Mouse (Mus musculus): ENCODE measurements around the gene Slc12a4. TPM values are rescaled to one million over a fixed set of nuclear protein-coding genes. Genes with fewer than 3 reads are reported as not detected.
A peak's percentile ranks its signal among the peaks of the same experiment; 100 is the strongest.

Slc12a4 gene
- total RNA-seq, 1 experiment = 70.1 TPM

DNA sequence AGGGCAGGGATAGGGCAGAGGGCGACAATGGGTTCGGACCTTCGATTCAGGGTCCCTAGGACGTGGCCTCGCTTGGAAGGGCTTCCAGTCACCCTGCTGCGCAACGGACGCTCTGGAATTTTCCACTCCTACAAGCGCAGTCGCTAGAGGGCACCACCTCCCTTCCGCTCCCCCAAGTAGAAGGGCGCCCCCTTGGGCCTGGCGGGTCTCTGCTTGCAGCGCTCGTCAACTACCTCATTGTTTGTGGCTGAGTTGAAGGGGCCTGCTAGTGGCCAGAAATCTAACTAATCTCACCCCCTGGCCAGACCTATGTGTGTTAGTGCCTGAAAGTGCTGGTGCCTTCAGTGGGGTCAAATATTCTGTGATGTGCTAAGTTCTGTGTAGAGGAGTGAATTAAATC, 13.4 kb upstream of the Slc12a4 start, which contains the start of gene Dpep3:
TSS of gene Dpep3 (minus strand) at position 105 of the 400 bp plus-strand sequence.
- H3K36me3 ChIP-seq (ENCODE audit: control insufficient read depth, insufficient read depth, low read length, poor library complexity, severe bottlenecking) = no peaks in the 10 kb centered on the region
- H3K4me1 ChIP-seq (ENCODE audit: control insufficient read depth in 2 of 2, insufficient read depth in 2 of 2, low read length in 2 of 2, poor library complexity in 1 of 2) = peaks cover 2 to 3% of the 10 kb centered on the region in 2 experiments; a peak in 2 of 4 replicates
- in situ Hi-C loops (cut with MboI; ENCODE audit: low sequenced_read_pairs in 2 of 2, unreplicated experiment in 2 of 2) = no loop called here
- TF ChIP-seq ZC3H11A (IDR thresholded peaks at IDR 0.05; ENCODE audit: borderline replicate concordance, low read depth, low read length) (0 out of 2 replicates have a peak, but pooled peaks have one; percentile 29), HCFC1 (IDR thresholded peaks at IDR 0.05; ENCODE audit: borderline replicate concordance, insufficient read depth, low read length) (peak; percentile 65; the same call in 1 of the 2 replicates), CHD2 (IDR thresholded peaks at IDR 0.05; ENCODE audit: low read depth, low read length) (no peak), MAFK (IDR thresholded peaks at IDR 0.05; ENCODE audit: insufficient read depth, low read depth, low read length) (no peak), ZNF384 (IDR thresholded peaks at IDR 0.05; ENCODE audit: low read depth, low read length) (peak; percentile 61)
- no peak within 1 kb of the TSS for H3K27ac ChIP-seq (ENCODE audit: insufficient read depth, low read depth, low read length, poor library complexity, severe bottlenecking)
- H3K4me3 ChIP-seq (ENCODE audit: insufficient read depth in 1 of 2, low read depth in 1 of 2, low read length in 2 of 2, poor library complexity in 1 of 2, severe bottlenecking in 1 of 2) = peak within 1 kb of the TSS in 1 of 2 experiments; percentile 32; a peak in 1 of 4 replicates
- H3K9ac ChIP-seq (ENCODE audit: insufficient read depth, low read depth, low read length, poor library complexity, severe bottlenecking) = no peak within 1 kb of the TSS
- no peaks in the 10 kb centered on the region for H3K9me3 ChIP-seq (ENCODE audit: control insufficient read depth, insufficient read depth, low read depth, low read length)
- DNase-seq (ENCODE audit: low read depth, low spot score) = no peak

DNA sequence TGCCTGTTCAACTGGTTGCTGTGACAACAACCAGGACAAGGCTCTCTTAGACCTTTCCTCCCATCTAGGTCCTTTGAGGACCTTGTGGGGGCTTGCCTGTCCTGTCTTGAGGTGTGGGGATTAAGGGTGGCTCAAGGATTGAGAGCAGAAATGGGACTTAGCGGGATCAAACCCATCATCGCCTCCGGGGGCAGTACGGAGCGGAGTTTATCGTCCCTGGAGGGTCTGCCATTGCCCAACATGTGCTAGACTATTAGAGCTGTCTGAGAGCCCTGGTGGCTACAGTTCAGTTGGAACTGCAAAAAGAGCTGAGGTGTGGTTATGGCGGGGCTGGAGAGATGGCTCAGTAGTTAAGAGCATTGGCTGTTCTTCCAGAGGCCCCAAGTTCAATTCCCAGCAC, 9.5 kb upstream of the Slc12a4 start:
- TF ChIP-seq ZNF384 (IDR thresholded peaks at IDR 0.05; ENCODE audit: low read depth, low read length) = no peak
- no peak for TF ChIP-seq ZC3H11A (IDR thresholded peaks at IDR 0.05; ENCODE audit: borderline replicate concordance, low read depth, low read length)
- TF ChIP-seq CHD2 (IDR thresholded peaks at IDR 0.05; ENCODE audit: low read depth, low read length) = no peak
- no peak for TF ChIP-seq MAFK (IDR thresholded peaks at IDR 0.05; ENCODE audit: insufficient read depth, low read depth, low read length)
- TF ChIP-seq HCFC1 (IDR thresholded peaks at IDR 0.05; ENCODE audit: borderline replicate concordance, insufficient read depth, low read length) = no peak
- no peaks in the 10 kb centered on the region for H3K36me3 ChIP-seq (ENCODE audit: control insufficient read depth, insufficient read depth, low read length, poor library complexity, severe bottlenecking)
- no peak overlapping the region for H3K27ac ChIP-seq (ENCODE audit: insufficient read depth, low read depth, low read length, poor library complexity, severe bottlenecking)
- in situ Hi-C loops (cut with MboI; ENCODE audit: low sequenced_read_pairs in 2 of 2, unreplicated experiment in 2 of 2) = no loop called here
- peak; percentile 54 for DNase-seq (ENCODE audit: low read depth, low spot score)
- no peaks in the 10 kb centered on the region for H3K9me3 ChIP-seq (ENCODE audit: control insufficient read depth, insufficient read depth, low read depth, low read length)
- no peak overlapping the region for H3K9ac ChIP-seq (ENCODE audit: insufficient read depth, low read depth, low read length, poor library complexity, severe bottlenecking)
- no peak overlapping the region for H3K4me3 ChIP-seq (ENCODE audit: insufficient read depth in 1 of 2, low read depth in 1 of 2, low read length in 2 of 2, poor library complexity in 1 of 2, severe bottlenecking in 1 of 2)
- H3K4me1 ChIP-seq (ENCODE audit: control insufficient read depth in 2 of 2, insufficient read depth in 2 of 2, low read length in 2 of 2, poor library complexity in 1 of 2) = peaks cover 4 to 8% of the 10 kb centered on the region in 2 experiments; a peak in 2 of 4 replicates

DNA sequence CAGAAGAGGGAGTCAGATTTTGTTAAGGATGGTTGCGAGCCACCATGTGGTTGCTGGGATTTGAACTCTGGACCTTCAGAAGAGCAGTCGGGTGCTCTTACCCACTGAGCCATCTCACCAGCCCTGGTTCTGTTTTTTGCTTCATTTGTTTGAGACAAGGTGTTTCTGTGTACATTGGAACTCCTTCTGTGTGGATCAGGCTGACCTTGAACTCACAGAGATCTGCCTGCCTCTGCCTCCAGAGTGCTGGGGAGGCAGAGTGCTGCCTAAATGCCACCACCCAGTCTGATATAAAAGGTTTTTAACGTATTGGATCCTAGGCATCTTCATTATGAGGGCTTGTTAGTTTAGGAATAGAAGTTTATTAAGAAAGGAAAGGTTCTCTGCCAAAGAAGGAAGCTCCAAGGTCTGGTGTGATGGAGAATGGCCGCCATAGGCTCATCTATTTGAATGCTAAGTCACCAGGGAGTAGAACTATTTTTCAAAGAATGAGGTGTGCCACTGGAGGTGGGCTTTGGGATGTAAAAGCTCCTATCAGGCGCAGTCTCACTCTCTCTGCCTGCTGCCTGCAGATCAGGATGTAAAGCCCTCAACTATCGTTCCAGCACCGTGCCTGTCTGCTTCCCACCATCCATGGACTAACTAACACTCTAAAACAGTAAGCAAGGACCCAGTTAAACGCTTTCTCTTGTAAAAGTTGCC, 5.3 kb upstream of the Slc12a4 start:
- in situ Hi-C loops (cut with MboI; ENCODE audit: low sequenced_read_pairs in 2 of 2, unreplicated experiment in 2 of 2) = no loop called here
- DNase-seq (ENCODE audit: low read depth, low spot score) = peak; percentile 31
- peaks cover 4 to 8% of the 10 kb centered on the region in 2 experiments; a peak in 2 of 4 replicates for H3K4me1 ChIP-seq (ENCODE audit: control insufficient read depth in 2 of 2, insufficient read depth in 2 of 2, low read length in 2 of 2, poor library complexity in 1 of 2)
- TF ChIP-seq ZC3H11A (IDR thresholded peaks at IDR 0.05; ENCODE audit: borderline replicate concordance, low read depth, low read length) (no peak), MAFK (IDR thresholded peaks at IDR 0.05; ENCODE audit: insufficient read depth, low read depth, low read length) (no peak), CHD2 (IDR thresholded peaks at IDR 0.05; ENCODE audit: low read depth, low read length) (no peak), HCFC1 (IDR thresholded peaks at IDR 0.05; ENCODE audit: borderline replicate concordance, insufficient read depth, low read length) (no peak)
- H3K9me3 ChIP-seq (ENCODE audit: control insufficient read depth, insufficient read depth, low read depth, low read length) = no peaks in the 10 kb centered on the region
- no peak overlapping the region for H3K27ac ChIP-seq (ENCODE audit: insufficient read depth, low read depth, low read length, poor library complexity, severe bottlenecking)
- no peaks in the 10 kb centered on the region for H3K36me3 ChIP-seq (ENCODE audit: control insufficient read depth, insufficient read depth, low read length, poor library complexity, severe bottlenecking)
- no peak overlapping the region for H3K4me3 ChIP-seq (ENCODE audit: insufficient read depth in 1 of 2, low read depth in 1 of 2, low read length in 2 of 2, poor library complexity in 1 of 2, severe bottlenecking in 1 of 2)
- H3K9ac ChIP-seq (ENCODE audit: insufficient read depth, low read depth, low read length, poor library complexity, severe bottlenecking) = no peak overlapping the region

- no peak overlapping the region for H3K4me3 ChIP-seq (ENCODE audit: insufficient read depth in 1 of 2, low read depth in 1 of 2, low read length in 2 of 2, poor library complexity in 1 of 2, severe bottlenecking in 1 of 2)
- in situ Hi-C loops (cut with MboI; ENCODE audit: low sequenced_read_pairs in 2 of 2, unreplicated experiment in 2 of 2) = no loop called here
- H3K4me1 ChIP-seq (ENCODE audit: control insufficient read depth in 2 of 2, insufficient read depth in 2 of 2, low read length in 2 of 2, poor library complexity in 1 of 2) = peaks cover 5 to 10% of the 10 kb centered on the region in 2 experiments; a peak in 3 of 4 replicates
- no peak for DNase-seq (ENCODE audit: low read depth, low spot score)
- H3K36me3 ChIP-seq (ENCODE audit: control insufficient read depth, insufficient read depth, low read length, poor library complexity, severe bottlenecking) = no peaks in the 10 kb centered on the region
- TF ChIP-seq ZC3H11A (IDR thresholded peaks at IDR 0.05; ENCODE audit: borderline replicate concordance, low read depth, low read length) = no peak
- TF ChIP-seq MAFK (IDR thresholded peaks at IDR 0.05; ENCODE audit: insufficient read depth, low read depth, low read length) = no peak
- H3K9ac ChIP-seq (ENCODE audit: insufficient read depth, low read depth, low read length, poor library complexity, severe bottlenecking) = no peak overlapping the region
- H3K27ac ChIP-seq (ENCODE audit: insufficient read depth, low read depth, low read length, poor library complexity, severe bottlenecking) = no peak overlapping the region
- H3K9me3 ChIP-seq (ENCODE audit: control insufficient read depth, insufficient read depth, low read depth, low read length) = no peaks in the 10 kb centered on the region
Observed at GRCm38 (mm10) chr8:105969367-105969766, 3.5 kb upstream of the Slc12a4 start.

All from ES-E14 (cell line).